Mouse (Mus musculus) mouse embryonic stem cell (cell line): ENCODE results near the gene Sall4.

Source experiments
- in situ Hi-C, 2 experiments: fragments of 300-500 bp; cut with MboI; formaldehyde crosslinking; loops; 1 replicate in 1 of 2; 3 replicates in 1 of 2; pipeline ENCODE4 v1.14.3; 2019 to 2020; ENCODE audit warnings: low sequenced_read_pairs in 2 of 2, low pct_unique_long_range_greater_than_20kb in 1 of 2, mixed read lengths in 1 of 2; ENCODE audit not compliant: unreplicated experiment in 1 of 2

The Sall4 gene

GRCm38 (mm10) chr2:168762411-168762815 is 5.3 kb downstream of the Sall4 start:
- in situ Hi-C loops, result no loop called here

- in situ Hi-C loops, result no loop called here
Measured at GRCm38 (mm10) chr2:168761954-168762353, 5.8 kb downstream of the Sall4 start.

- in situ Hi-C loops, result no loop called here
Measured at GRCm38 (mm10) chr2:168761141-168761540, 6.6 kb downstream of the Sall4 start.

GRCm38 (mm10) chr2:168744406-168744805 is 23.3 kb downstream of the Sall4 start:
- in situ Hi-C loops, result loop anchor here in 1 of 2 experiments (5.0 kb wide), 1 partner anchor 128 kb away; no protein-coding TSS in a partner anchor

DNA sequence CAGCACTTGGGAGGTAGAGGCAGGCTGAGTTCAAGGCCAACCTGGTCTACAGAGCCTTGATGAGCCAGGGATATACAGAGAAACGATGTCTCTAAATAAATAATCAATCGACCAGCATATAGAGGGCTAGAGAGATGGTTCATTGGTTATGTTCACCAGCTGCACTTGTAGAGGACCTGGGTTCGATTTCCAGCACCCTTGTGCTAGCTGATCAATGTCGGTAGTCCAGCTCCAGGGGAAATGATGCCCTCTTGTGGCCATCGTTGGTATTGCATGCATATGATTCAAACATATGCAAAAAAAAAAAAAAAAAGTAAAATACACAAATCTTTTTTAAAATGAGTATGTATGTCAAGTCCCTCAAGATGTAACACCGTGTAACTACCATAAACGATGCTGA is 25.1 kb downstream of the Sall4 start:
- in situ Hi-C loops, result loop anchor here in 1 of 2 experiments (5.0 kb wide), 1 partner anchor 130 kb away; no protein-coding TSS in a partner anchor

GRCm38 (mm10) chr2:168742059-168742627 is 25.6 kb downstream of the Sall4 start, which contains the start of gene Atp9a:
Atp9a (minus strand) TSS chr2:168742409.
- in situ Hi-C loops, result loop anchor here in 1 of 2 experiments (5.0 kb wide), 1 partner anchor 130 kb away; no protein-coding TSS in a partner anchor

DNA sequence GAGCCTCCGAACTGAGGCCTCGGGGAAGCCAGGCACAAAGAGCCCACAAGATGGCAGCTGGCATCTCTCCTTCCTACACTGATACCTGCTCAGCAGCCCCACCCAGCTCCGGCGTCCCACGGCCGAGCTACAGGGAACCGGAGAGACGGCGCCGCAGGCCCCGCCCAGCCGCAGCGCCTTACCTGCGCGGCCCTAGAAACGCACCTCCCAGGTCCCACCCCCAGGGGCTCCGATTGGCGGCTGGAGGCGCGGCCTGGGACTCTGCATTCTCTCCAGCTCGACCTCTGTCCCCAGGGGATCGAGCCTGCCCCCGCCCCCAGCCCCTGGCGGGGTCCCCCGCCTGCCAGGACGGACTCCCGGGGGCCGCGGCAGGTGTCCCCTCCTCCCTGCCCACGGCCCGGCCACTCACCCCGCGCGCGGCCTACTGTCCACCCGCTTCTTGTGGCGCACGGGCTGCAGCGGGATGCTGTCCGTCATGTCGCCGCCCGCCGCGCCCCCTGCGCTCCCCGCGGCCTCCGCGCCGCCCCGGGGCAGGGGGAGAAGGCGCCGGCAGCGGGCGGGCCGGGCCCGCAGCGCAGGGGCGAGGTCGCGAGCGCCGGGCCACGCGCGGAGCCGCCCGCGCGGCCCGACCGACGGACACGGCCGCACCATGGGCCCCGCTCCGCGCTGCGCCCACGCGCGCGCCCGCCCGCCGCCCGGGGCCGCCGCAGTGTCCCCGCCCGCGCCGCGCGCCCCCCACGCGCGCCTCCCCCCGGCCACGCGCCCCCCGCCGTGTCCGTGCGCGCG is 26.3 kb downstream of the Sall4 start:
- in situ Hi-C loops, result loop anchor here in 1 of 2 experiments (5.0 kb wide), 1 partner anchor 131 kb away; no protein-coding TSS in a partner anchor

DNA sequence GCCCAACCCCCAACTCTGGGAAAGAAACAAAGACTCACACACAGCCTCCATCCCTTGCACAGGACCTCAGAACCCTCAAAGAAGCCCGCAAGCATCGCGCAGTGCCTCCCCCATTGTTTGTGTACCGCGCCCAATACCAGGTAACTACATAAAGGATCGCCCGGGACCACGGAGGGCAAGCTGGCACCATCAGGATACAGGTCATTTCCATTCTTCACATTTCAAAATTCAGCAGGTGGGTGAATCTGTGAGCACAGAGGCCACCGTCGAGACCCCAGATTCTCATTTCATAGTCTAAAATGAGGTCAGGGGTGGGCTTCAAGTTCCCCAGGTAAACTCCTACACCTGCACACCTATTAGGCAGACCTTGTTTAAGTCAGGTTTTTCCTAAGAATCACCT is 27.2 kb downstream of the Sall4 start:
- in situ Hi-C loops, result loop anchor here in 1 of 2 experiments (5.0 kb wide), 1 partner anchor 132 kb away; no protein-coding TSS in a partner anchor

DNA sequence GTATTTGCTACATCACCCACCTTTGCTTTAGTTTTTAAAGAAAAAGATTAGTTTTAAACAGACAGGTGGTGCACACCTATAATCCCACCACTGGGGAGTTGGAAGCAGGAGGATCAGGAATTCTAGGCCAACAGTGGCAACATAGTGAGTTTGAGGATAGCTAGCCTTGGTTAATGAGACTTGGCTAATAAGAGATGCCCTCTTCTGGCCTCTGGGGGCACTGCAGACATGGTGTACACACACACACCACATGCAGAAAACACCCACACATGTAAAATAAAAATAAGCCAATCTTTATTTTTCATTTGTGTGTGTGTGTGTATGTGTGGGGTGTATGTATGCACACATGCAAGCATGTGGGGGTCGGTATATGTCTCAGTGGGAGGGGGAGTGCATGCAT is 28.9 kb downstream of the Sall4 start:
- in situ Hi-C loops, result no loop called here

- in situ Hi-C loops, result no loop called here
Measured at GRCm38 (mm10) chr2:168737878-168738277, 29.9 kb downstream of the Sall4 start.

DNA sequence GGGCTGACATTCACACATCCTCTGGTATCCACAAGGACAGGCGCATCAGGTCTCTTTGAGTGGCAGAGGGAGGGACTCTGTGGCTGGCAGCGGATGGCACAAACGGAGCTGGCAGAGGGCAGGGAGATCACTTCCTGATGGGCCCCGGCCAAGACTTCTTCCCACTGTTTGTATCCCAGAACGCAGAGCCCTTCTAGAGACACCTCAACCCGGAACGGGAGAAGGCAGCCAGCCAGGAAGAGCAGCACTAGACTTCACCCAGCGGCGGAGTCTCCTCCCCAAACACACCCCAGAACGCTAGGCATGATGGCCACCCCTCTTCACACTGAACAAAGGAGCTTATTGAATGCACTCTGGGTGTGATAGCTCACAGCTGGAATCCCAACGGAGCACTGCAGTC is 33.7 kb downstream of the Sall4 start:
- in situ Hi-C loops, result no loop called here

- in situ Hi-C loops, result no loop called here
Measured at GRCm38 (mm10) chr2:168731258-168731657, 36.5 kb downstream of the Sall4 start.

DNA sequence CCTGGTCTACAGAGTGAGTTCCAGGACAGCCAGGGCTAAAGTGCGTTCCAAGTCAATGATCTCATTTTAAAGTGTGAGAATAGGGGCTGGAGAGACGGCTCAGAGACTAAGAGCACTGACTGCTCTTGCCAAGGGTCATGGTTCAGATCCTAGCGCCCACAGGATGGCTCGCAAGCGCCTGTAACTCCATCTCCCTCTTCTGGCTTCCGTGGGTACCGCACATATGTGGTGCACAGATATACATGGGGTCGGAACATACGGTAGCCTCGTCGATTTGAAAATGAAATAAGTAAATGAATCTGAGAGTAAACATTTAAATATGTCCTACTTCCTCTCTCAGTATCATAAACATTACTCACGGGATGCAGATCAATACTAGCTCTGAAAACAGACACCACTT is 38.0 kb downstream of the Sall4 start:
- in situ Hi-C loops, result no loop called here

DNA sequence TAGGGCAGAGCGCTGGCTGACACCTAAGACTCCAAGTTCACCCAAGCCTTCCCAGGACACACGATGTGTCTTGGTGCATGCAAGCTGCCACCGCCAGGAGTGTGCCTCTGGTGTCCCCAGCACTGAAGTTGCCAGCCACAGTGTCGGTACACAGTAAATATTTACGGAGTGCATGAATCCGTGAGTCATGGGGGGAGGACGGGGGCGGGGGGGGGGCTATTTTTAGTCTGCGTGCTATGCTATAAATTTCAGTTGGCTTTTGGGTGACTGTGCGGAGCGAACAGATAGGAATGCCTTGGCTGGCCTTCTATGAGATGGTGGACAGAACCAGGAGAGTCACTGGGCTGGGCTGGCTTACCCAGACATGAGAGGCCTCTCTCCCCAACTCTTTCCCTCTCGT is 39.7 kb downstream of the Sall4 start:
- in situ Hi-C loops, result no loop called here

GRCm38 (mm10) chr2:168726007-168726406 is 41.7 kb downstream of the Sall4 start:
- in situ Hi-C loops, result no loop called here

DNA sequence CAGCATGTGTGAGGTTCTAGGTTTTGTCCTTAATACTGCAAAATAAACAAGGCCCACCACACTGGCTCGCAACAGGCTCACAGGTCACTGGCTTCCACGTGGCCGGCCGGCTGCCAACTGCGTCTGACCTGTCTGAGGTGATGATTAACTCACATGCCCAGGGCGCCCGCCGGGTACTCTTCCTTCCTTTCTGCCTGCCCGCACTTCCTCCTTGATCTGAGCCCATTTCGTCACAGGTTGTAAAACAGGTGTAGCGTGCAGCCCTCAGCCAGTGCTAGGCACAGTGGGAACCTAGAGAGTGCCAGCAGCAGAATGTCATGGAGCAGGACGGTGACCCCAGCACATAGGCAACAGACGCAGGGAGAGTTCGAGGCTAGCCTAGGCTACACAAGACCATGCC is 46.4 kb downstream of the Sall4 start:
- in situ Hi-C loops, result no loop called here

- in situ Hi-C loops, result no loop called here
Measured at GRCm38 (mm10) chr2:168719742-168720141, 48.0 kb downstream of the Sall4 start.

DNA sequence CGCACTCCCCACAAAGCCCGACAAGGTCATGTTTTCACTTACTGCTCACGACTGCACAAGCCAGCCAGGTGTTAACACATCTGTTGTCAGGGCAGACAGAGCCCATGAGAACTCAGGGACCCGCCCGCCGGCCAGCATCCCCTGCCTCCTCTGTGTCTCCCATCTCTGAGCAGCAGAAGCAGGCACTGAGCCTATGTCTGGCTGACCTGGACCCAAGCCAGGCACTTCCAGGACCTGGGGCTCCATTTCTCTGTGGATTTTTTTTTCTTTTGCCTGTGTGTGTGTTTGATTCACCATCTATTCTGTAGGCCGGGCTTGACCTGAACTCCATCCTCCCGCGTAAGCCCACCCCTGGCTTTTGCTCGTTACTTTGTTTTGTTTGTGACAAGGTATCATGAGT is 49.0 kb downstream of the Sall4 start:
- in situ Hi-C loops, result no loop called here

DNA sequence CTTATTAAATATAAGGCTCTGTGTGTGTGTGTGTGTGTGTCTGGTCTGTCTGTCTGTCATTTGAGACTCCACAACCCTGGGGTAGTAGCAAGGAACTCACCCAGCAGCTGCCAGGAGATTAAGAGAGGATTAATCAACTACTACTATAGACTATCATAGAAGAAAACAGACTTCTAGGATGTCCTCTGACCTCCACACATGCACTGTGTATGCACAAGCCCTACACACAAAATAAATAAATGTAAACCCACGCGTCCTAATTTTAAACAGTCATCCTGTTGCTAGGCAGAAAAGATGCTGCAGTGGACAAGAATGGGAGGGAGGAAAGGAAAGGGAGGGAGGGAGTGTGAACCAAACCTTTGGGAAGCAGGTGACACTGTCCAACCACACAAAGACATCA is 49.5 kb downstream of the Sall4 start:
- in situ Hi-C loops, result no loop called here
